Comparison of ENCODE assay signal across 7 mouse cellular contexts in genomic region chr11:75781919-75782318, GRCm38 (mm10). TPM values are rescaled to one million over a fixed set of nuclear protein-coding genes. Genes with fewer than 3 reads are reported as not detected.
A peak's percentile ranks its signal among the peaks of the same experiment; 100 is the strongest.
DNase-seq lines count a peak whose midpoint lies in the region; TF ChIP-seq lines count a peak whose summit lies in the region.

No protein-coding gene starts in this region.

- no peak overlapping the region for H3K4me3 ChIP-seq in CH12.LX (replicated peaks in 1 of 3; ENCODE audit: low read depth in 2 of 3, low read length in 2 of 3, poor library complexity in 1 of 3)

- no peak for TF ChIP-seq POLR2A in CH12.LX (IDR thresholded peaks at IDR 0.05; ENCODE audit: low read depth, low read length)

- H3K36me3 ChIP-seq in CH12.LX (replicated peaks in 1 of 2; ENCODE audit: control insufficient read depth in 1 of 2, insufficient read depth in 1 of 2, low read length in 1 of 2), result no peaks in the 10 kb centered on the region

- no peaks in the 10 kb centered on the region for H3K79me2 ChIP-seq in CH12.LX (replicated peaks; ENCODE audit: control insufficient read depth, extremely low read depth, insufficient read depth, poor library complexity, severe bottlenecking)

- no peak overlapping the region for H3K4me2 ChIP-seq in CH12.LX (ENCODE audit: insufficient read depth, low read depth, poor library complexity, severe bottlenecking)

- no peak overlapping the region for H3K9ac ChIP-seq in CH12.LX (ENCODE audit: insufficient read depth, low read depth)

- in situ Hi-C loops in CH12.LX (cut with MboI; ENCODE audit: low pct_ligation_motif_present, low pct_unique_long_range_greater_than_20kb, low sequenced_read_pairs), result loop anchor here (5.0 to 10.0 kb wide), 3 partner anchors 120 to 623 kb away; partner anchors contain the start of gene Timm22

- no peak for TF ChIP-seq EP300 in CH12.LX (IDR thresholded peaks at IDR 0.05; ENCODE audit: low read length)

- no peaks in the 10 kb centered on the region for H3K9me3 ChIP-seq in CH12.LX (replicated peaks; ENCODE audit: low read length)

- no peak overlapping the region for H3K27ac ChIP-seq in CH12.LX (ENCODE audit: insufficient read depth, low read depth)

- peak; percentile 61 to 96 for TF ChIP-seq CTCF in CH12.LX (conservative IDR thresholded peaks at IDR 0.05 in 1 of 2, IDR thresholded peaks at IDR 0.05 in 1 of 2; ENCODE audit: low read depth in 2 of 2, low read length in 2 of 2)

- no peaks in the 10 kb centered on the region for H3K4me1 ChIP-seq in CH12.LX (ENCODE audit: control insufficient read depth in 1 of 2, insufficient read depth in 2 of 2)

- peaks cover 8% of the 10 kb centered on the region for H3K27me3 ChIP-seq in CH12.LX (replicated peaks)

- dilution Hi-C loops in CH12.LX (cut with MboI; ENCODE audit: extremely low pct_ligation_motif_present, extremely low pct_unique_long_range_greater_than_20kb, low sequenced_read_pairs), result no loop called here

- DNase-seq in CH12.LX (ENCODE audit: extremely low read depth), result peak; percentile 67
- peak; percentile 81 for DNase-seq in adipocyte (ENCODE audit: low spot score)
- peak; percentile 88 for DNase-seq in embryo, embryonic 10.5 days (ENCODE audit: low spot score)
- DNase-seq in heart, adult 9 months (ENCODE audit: low spot score in 2 of 2), result peak; percentile 19 to 52
- peak; percentile 83 to 85 for DNase-seq in kidney, postnatal 25 days
- DNase-seq in lung, postnatal 25 days (ENCODE audit: low spot score), result peak; percentile 78
- DNase-seq in right cerebral cortex, postnatal 14 days, result peak; percentile 65

- TF ChIP-seq RAD21 in CH12.LX (IDR thresholded peaks at IDR 0.05; ENCODE audit: low read depth, low read length), result peak; percentile 98

TF ChIP-seq in CH12.LX, 34 proteins besides CTCF, POLR2A, EP300 and RAD21:
- TF ChIP-seq ELF1 (IDR thresholded peaks at IDR 0.05; ENCODE audit: low read depth, low read length), result peak; percentile 32; the same call in 1 of the 2 replicates
- no peak for TF ChIP-seq JUN (IDR thresholded peaks at IDR 0.05; ENCODE audit: insufficient read depth, low read depth, low read length)
- no peak for TF ChIP-seq ZMIZ1 (IDR thresholded peaks at IDR 0.05; ENCODE audit: low read depth, low read length)
- TF ChIP-seq ETS1 (conservative IDR thresholded peaks at IDR 0.05; ENCODE audit: low read depth, low read length), result no peak
- TF ChIP-seq SIN3A (IDR thresholded peaks at IDR 0.05; ENCODE audit: low read length), result no peak
- no peak for TF ChIP-seq JUND (conservative IDR thresholded peaks at IDR 0.05; ENCODE audit: low read depth, low read length)
- TF ChIP-seq MAZ (IDR thresholded peaks at IDR 0.05; ENCODE audit: low read depth, low read length), result no peak
- no peak for TF ChIP-seq E2F4 (IDR thresholded peaks at IDR 0.05; ENCODE audit: insufficient replicate concordance, low read depth, low read length)
- peak; percentile 77 for TF ChIP-seq ZC3H11A (IDR thresholded peaks at IDR 0.05; ENCODE audit: low read depth, low read length)
- no peak for TF ChIP-seq UBTF (IDR thresholded peaks at IDR 0.05; ENCODE audit: low read depth, low read length)
- TF ChIP-seq ZNF384 (IDR thresholded peaks at IDR 0.05; ENCODE audit: low read depth, low read length), result no peak
- no peak for TF ChIP-seq MAFK (IDR thresholded peaks at IDR 0.05; ENCODE audit: insufficient replicate concordance, low read length)
- no peak for TF ChIP-seq BHLHE40 (IDR thresholded peaks at IDR 0.05; ENCODE audit: low read depth, low read length)
- TF ChIP-seq ZKSCAN1 (IDR thresholded peaks at IDR 0.05; ENCODE audit: borderline replicate concordance, low read depth, low read length), result no peak
- no peak for TF ChIP-seq TBP (conservative IDR thresholded peaks at IDR 0.05; ENCODE audit: low read depth, low read length)
- no peak for TF ChIP-seq MYC (IDR thresholded peaks at IDR 0.05; ENCODE audit: low read depth, low read length)
- TF ChIP-seq RCOR1 (conservative IDR thresholded peaks at IDR 0.05; ENCODE audit: low read depth, low read length), result no peak
- no peak for TF ChIP-seq CHD2 (IDR thresholded peaks at IDR 0.05; ENCODE audit: low read length)
- 0 out of 2 replicates have a peak, but pooled peaks have one; percentile 10 for TF ChIP-seq TCF12 (IDR thresholded peaks at IDR 0.05; ENCODE audit: low read depth, low read length)
- peak; percentile 94 for TF ChIP-seq SMC3 (IDR thresholded peaks at IDR 0.05; ENCODE audit: low read depth, low read length)
- TF ChIP-seq IRF4 (IDR thresholded peaks at IDR 0.05; ENCODE audit: low read depth, low read length), result peak; percentile 31; the same call in 1 of the 2 replicates
- TF ChIP-seq KAT2A (IDR thresholded peaks at IDR 0.05; ENCODE audit: insufficient replicate concordance, low read length), result no peak
- TF ChIP-seq GABPA (IDR thresholded peaks at IDR 0.05; ENCODE audit: insufficient replicate concordance, low read depth, low read length), result no peak
- TF ChIP-seq NELFE (IDR thresholded peaks at IDR 0.05; ENCODE audit: low read depth, low read length), result no peak
- no peak for TF ChIP-seq MXI1 (IDR thresholded peaks at IDR 0.05; ENCODE audit: low read depth, low read length)
- no peak for TF ChIP-seq NRF1 (IDR thresholded peaks at IDR 0.05; ENCODE audit: low read depth, low read length)
- no peak for TF ChIP-seq USF2 (conservative IDR thresholded peaks at IDR 0.05; ENCODE audit: low read depth, low read length)

RNA-seq across cellular contexts. Expression of gene Doc2b, which starts 13.9 kb away (rescaled TPM):
- total RNA-seq in CH12.LX (2012; rRNA removed), result 0.04 TPM in 1 of 2 replicates, not detected in the other
- not detected in 2 replicates for total RNA-seq in CH12.LX (2014; rRNA removed)
- not detected in 2 replicates for polyA plus RNA-seq in CH12.LX (2012; ENCODE audit: insufficient read length, low read depth)

RNA-seq across cellular contexts. Expression of gene Ywhae, which starts 49.2 kb away (rescaled TPM):
- total RNA-seq in CH12.LX (2012; rRNA removed) (348 and 421 TPM in 2 replicates), CH12.LX (2014; rRNA removed) (129 and 130 TPM in 2 replicates)
- polyA plus RNA-seq in CH12.LX (2012; ENCODE audit: insufficient read length, low read depth), result 1,436 and 1,665 TPM in 2 replicates

Comparison
In these comparisons a context has a peak if more than half of its experiments do, and no peak if none do; other contexts are left out.
1. DNase-seq: peak in every context shown above with its lines; median percentile 88 in embryo, embryonic 10.5 days; 84 in kidney, postnatal 25 days; 81 in adipocyte; 78 in lung, postnatal 25 days; 67 in CH12.LX; 65 in right cerebral cortex, postnatal 14 days; 36 in heart, adult 9 months.